Mouse (Mus musculus) cerebellum, adult 11-12 months (tissue): ENCODE measurements around the gene St3gal4.

Experiments
- DNase-seq: peaks from one replicate; pipeline ENCODE4 v3.0.0; 2022

The St3gal4 gene

DNA sequence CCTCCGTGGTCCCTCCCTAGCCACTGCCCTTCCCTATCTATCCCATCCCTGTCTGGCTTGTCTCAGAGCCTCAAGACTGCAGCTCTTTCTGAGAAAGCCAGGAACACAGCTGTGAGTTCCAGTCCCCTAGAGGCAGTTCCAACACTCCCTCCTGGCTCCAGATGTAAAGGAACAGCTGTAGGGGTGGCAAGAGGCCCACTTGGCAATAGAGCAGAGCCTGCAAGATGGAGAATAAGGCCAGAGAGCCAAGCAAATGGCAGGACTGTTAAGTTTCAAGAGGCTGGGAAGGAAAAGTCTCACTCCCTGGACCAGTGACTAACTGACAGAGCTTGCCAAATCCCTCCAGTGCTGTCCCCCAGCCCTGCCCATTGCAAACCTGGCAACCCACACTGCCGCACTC is 73.3 kb downstream of the St3gal4 start:
- DNase-seq, result peak; percentile 11

GRCm38 (mm10) chr9:35045031-35045531 is 74.0 kb downstream of the St3gal4 start:
- DNase-seq, result peak; percentile 1

DNA sequence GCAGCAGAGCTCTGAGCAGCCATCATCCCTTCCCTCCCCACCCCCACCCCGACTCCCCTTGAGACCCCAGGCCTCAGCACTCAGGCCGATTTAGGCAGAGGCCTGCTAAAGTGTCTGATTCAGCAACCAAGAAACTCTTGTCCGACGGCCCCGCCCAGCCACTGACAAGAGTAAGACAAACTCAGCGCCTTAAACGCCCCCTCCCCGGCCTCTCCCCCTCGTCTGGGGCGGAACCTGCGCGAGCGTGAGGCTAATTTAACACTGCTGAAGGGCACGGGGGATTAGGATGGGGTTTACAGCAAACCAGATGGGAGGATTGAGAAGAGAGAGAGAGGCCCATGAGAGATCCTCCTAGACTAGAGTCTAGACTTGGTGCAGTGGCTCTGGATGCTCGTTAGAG is 74.6 kb downstream of the St3gal4 start:
- no peak for DNase-seq

- DNase-seq, result no peak
These were observed 75.4 kb downstream of the St3gal4 start for GRCm38 (mm10) chr9:35043619-35044018.

- DNase-seq, result no peak
These were observed 77.6 kb downstream of the St3gal4 start for GRCm38 (mm10) chr9:35041493-35041892.

DNA sequence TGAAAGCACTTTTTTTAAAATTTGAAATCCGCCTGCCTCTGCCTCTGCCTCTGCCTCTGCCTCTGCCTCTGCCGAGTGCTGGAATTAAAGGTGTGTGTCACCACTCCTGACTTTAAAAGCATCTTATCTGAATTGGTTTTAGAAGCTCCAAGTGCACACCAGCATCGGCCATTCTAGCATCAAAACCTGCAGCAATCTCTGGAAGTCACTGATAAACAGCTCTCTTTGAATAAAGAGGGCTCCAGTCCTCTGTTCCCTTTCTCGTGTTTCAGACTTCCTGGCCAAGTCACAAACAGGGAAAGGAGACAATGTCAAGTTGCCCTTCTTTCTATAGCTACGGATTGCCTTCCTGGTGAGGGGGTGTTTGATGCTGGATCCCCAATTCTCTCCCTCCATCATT is 79.2 kb downstream of the St3gal4 start:
- no peak for DNase-seq

GRCm38 (mm10) chr9:35038922-35039586 is 80.0 kb downstream of the St3gal4 start:
- no peak for DNase-seq

- no peak for DNase-seq
These were observed 84.0 kb downstream of the St3gal4 start for GRCm38 (mm10) chr9:35035074-35035473.

DNA sequence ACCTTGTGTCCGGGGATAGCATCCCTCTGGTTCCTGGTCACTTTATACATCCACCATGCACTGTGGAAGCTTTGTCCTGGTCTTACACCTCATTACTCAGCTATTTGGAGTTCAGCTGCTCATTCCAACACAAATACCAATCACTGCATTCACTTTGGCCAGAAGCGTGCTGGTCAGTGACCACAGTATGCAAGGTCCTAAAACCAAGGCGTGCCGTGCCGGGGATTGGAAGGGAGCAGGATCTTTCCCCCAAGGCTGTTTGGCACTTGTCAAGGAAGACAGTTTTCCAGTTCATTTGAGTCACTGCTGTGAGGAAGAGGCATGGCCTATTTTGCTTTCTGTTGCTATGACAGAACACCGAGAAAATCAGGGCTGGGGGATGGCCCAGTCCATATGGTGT is 86.6 kb downstream of the St3gal4 start:
- DNase-seq, result no peak

- no peak for DNase-seq
These were observed 88.2 kb downstream of the St3gal4 start for GRCm38 (mm10) chr9:35030823-35031222.

DNA sequence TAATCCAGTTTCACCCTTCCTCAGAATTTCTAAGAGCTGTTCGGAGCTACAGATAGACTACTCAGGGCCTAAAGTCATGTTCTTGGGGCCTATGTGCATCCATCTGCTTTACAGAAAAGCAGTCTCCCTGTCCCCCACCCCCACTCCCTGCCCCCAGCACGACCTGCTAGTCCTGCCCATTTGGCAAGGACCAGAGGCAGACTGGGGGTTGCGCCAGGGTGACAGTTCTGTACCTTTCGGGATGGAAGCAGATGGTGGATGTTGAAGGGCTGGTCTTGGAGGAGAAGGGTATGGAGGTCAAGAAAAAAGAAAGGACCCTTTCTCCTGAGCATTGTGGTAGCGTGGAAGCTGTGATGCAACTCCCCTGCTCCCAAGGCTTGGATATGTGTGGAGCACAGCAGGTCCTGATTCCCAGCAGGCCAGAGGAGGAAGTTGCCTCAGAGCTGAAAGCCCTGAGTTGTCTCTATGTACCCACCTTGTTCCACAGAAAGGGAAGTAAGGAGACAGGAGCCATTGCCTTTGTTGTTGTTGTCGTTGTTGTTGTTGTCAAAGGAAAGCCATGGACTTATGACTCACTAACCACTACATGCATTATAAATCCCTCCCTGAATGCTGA is 91.6 kb downstream of the St3gal4 start:
- DNase-seq, result no peak

GRCm38 (mm10) chr9:35026897-35027311 is 92.2 kb downstream of the St3gal4 start:
- no peak for DNase-seq

GRCm38 (mm10) chr9:35026311-35026710 is 92.8 kb downstream of the St3gal4 start:
- no peak for DNase-seq

DNA sequence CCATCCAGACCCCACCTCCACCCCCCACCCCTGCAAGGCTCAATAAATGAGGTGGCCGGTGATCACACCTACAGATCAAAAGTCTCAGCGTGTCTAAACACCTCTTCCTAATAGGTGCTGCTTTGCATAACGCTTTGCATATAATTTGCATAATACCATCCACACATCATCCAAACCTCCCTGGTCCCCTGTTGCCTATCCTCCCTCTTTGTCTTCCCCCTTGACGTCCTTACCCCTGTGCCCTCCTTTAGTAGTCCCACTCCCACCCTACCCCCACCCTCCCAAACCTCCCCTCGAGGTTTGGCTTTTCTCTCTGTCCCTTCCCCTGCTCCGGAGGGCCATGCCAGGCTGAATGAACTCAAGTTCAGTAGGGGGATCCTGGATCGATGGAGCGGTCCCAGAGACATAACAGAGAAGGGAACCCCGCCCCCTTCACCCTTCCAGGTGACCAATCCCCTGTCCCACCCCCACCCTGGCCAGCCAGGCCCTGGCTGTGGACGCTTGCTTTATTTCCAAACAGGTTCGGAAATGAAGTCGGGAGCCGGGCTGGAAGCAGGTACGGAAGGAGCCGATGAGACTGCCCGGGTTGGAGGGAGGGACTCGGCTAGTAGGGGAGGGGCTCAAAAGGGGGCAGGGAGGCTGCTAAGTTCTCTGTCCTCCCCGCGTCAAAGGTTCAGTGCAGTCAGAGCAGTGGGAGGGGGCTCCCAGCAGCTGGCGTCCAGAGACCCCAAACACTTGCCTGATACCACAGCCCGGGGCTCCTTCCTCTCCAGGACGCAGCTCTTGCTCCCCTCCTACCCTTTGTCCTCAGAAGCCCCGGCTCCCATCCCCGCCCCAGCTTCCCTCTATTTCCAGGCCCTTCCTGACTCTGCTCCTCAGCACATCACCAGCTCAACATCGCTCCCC is 94.2 kb downstream of the St3gal4 start:
- no peak for DNase-seq

DNA sequence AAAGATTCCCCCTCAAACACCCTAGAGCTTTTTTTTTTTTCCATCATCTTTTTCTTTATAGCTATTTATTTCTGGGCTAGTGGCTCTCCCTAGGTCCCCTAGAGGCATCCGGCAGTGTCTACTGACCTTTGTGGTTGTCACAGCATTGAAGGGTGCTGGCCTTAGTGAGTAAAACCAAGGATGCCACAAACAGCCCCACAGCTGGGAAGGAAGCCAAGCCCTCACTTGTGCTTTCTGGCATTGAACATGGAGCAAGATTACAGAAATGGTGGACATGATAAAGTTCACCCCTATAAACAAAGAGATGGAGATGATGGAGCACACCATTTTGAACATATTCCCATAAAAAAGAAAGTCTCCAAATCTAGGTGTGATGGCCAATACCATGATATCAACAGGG is 97.3 kb downstream of the St3gal4 start:
- DNase-seq, result no peak

DNA sequence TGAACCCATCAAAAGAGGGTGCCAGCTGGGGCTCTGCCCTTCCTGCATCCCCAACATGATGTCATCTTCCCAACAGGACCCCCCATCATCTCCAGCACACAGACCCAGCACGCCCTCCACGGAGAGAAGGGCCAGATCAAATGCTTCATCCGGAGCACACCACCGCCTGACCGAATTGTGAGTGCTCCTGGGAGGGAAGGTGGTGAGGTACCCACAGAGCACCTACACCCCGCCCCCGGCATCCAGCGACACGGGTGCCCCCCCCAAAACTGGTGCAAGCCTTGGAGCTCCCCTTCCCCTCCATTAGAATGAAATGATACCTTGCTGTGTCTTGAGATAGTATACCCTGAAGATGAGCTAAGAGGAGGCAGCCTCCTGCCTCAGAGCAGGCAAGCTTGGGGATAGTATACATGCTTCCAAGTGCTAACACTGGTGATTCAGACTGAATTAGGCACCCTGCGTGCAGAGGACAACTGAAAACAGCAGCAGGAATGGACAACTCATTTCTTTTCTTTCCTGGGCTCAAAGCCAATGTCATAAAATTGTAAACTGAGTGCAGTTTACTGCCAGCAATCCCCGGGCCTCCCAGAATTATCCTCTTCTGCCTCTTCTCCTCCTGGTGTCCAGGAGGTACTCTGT is 98.9 kb downstream of the St3gal4 start:
- DNase-seq, result peak; percentile 45

GRCm38 (mm10) chr9:35019372-35019771 is 99.7 kb downstream of the St3gal4 start:
- DNase-seq, result peak; percentile 82

GRCm38 (mm10) chr9:35018056-35018455 is 101.0 kb downstream of the St3gal4 start:
- DNase-seq, result no peak

- peak; percentile 52 for DNase-seq
These were observed 101.5 kb downstream of the St3gal4 start for GRCm38 (mm10) chr9:35017563-35017962.

DNA sequence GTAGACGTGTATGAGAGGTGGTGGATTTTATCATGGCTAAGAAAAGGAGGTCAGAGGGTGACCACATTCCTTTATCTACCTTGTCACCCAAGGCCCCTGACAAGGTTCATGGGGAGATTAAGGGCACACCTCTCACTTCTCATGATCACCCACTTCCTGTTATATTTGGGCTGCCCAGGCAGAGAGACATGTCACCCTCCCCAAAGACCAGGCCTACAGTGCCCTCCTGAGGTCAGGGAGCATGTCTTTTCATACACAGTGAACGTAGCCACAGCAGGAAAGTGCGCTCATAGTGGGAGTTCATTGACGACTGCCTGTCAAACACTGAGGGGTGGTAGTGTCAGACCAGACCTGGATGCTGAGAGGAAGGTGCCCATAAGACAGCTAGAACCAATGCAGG is 102.3 kb downstream of the St3gal4 start:
- peak; percentile 63 for DNase-seq

DNA sequence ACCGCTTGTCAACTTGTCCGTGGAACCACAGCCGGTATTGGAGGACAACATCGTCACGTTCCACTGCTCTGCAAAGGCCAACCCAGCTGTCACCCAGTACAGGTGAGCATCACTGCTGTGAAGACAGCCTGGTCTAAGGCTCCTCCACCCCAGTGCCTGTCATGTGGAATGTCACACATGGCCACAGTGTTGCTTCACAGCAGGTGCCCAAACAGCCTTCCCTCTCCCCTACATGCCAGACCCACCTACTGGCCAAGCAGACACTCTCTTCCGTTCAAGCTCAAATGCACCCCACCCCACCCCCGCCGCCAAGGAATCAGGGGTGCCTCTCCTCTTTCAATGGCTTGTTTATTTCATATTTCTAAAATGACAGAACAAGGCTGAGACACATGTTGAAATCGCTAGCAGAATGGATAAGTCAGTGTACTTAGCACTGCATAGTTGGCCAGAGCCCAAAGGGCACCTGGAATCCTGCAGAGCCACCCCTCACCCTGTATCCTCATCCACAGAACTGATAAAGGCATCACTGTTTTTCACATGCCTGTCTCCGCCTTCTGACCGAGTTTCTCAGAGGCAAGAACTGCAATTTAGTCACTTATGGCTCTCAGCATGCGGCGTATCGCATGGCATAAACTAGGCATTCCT is 111.2 kb downstream of the St3gal4 start:
- no peak for DNase-seq

DNA sequence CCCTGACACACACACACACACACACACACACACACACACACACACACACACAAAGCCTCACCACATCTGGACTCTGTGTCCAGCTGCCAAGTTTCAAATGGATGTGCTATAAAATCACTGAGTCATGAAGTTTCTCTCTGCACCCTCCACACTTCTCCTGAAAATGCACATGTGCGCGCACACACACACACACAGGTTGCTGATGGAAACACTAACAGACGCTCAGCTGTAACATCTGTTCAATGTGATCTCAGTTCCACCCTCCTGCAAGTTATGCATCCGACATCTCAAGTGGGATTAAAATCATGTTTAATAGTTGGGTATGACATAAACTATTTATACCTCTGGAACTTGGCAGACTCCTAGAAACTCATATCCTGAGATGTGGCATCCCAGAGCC is 115.0 kb downstream of the St3gal4 start:
- DNase-seq, result no peak
